Mouse (Mus musculus): ENCODE results near the gene Cdh1. TPM values are rescaled to one million over a fixed set of nuclear protein-coding genes. Genes with fewer than 3 reads are reported as not detected.

Cdh1 gene
- total RNA-seq, 4 experiments from 2014 or later: 1.9 to 2.9 (median 2.3) TPM

Other genes starting within 250 kb of the Cdh1 start
- 10 to 100 TPM; 11.8 to 13.6 (median 12.9) TPM for gene Zfp90, start 188.0 kb upstream of the Cdh1 start, total RNA-seq (2022)
- gene 6030452D12Rik, start 102.8 kb upstream of the Cdh1 start, total RNA-seq (2022): not detected
- gene Cdh3, start 92.5 kb upstream of the Cdh1 start, total RNA-seq (2022): under 1 TPM; 0.33 to 0.62 (median 0.40) TPM
- 100 to 1,000 TPM in 1 of 4 experiments, 10 to 100 TPM in 3; 92.7 to 111 (median 96.1) TPM for gene Gm10073, start 29.9 kb upstream of the Cdh1 start, total RNA-seq (2022)
- 1 to 10 TPM; 6.3 to 7.3 (median 7.0) TPM for gene Tango6, start 79.7 kb downstream of the Cdh1 start, total RNA-seq (2022)

Measured in left cerebral cortex, adult 8-10 months (tissue).